Mouse (Mus musculus): ENCODE data around the gene Cldn34b3. TPM values are rescaled to one million over a fixed set of nuclear protein-coding genes. Genes with fewer than 3 reads are reported as not detected.
"Not testable (repeated sequence)": the region's sequence is repeated elsewhere in the genome, so short reads cannot be mapped to it uniquely, and the experiment has no call there.

Cldn34b3 gene
- polyA plus RNA-seq (2015; fragmentation: Nextera tagmentation; extraction: Ambion mirVana), result not detected in 2 replicates

DNA sequence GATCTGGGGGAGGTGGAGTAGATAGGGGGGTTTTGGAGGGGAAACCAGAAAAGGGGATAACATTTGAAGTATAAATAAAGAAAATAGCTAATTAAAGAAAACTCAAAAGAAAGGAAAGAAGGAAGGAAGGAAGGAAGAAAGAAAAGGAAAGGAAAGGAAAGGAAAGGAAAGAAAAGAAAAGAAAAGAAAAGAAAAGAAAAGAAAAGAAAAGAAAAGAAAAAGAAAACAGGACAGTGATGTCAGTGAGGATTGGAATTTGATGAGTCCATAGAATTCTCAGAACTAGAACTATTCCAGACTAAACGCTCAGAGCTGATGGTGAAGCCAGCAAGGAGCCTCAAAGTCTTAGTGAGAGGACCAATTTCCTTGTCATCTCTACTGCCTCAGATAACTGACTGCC, at the start of gene Cldn34b3:
TSS of gene Cldn34b3 (plus strand) at position 301 of the 400 bp plus-strand sequence.
- H3K4me3 ChIP-seq (replicated peaks; ENCODE audit: low read length); H3K4me1 ChIP-seq (ENCODE audit: control insufficient read depth, insufficient read depth, low read length); H3K9me3 ChIP-seq (replicated peaks; ENCODE audit: control insufficient read depth, low read length); H3K36me3 ChIP-seq (ENCODE audit: control insufficient read depth, insufficient read depth, low read length); H3K27me3 ChIP-seq (ENCODE audit: control insufficient read depth, insufficient read depth, low read length); H3K4me2 ChIP-seq (ENCODE audit: low read depth, low read length); ATAC-seq (ENCODE audit: insufficient read depth, low FRiP score); H3K9ac ChIP-seq (ENCODE audit: low read length); H3K27ac ChIP-seq (ENCODE audit: low read length): not testable (repeated sequence)
- WGBS, result 94% methylated on average over 1 of the region's 1 CpGs

Other genes with a start within 250 kb of the Cldn34b3 start
- gene Cldn34b4, start 129.0 kb downstream of the Cldn34b3 start, polyA plus RNA-seq (2015; fragmentation: Nextera tagmentation; extraction: Ambion mirVana), result not detected in 2 replicates